Mouse (Mus musculus): ENCODE data around the gene Ush2a.

The Ush2a gene

DNA sequence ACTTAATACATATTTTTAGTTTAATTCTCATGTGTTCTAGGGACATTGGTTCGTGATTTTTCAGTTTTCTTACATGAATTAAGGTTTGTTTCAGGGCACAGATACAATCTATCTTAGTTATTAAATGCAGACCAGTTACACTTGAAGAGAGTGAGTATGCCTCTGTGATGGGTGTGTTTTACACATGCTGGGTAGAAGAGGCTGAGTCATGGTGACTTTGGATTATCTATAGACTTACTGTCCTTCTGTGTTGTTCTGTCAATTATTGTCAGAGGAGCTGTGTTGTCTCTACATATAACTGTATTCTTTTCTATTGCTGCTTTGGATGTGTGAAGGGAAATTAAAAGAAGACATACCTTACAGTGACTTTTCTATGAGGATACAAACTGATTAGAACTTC is 509.0 kb downstream of the Ush2a start:
- no peak for DNase-seq (ENCODE audit: low spot score in 2 of 2)

GRCm38 (mm10) chr1:188772516-188773229 is 510.9 kb downstream of the Ush2a start:
- no peak for DNase-seq (ENCODE audit: low spot score in 2 of 2)

DNA sequence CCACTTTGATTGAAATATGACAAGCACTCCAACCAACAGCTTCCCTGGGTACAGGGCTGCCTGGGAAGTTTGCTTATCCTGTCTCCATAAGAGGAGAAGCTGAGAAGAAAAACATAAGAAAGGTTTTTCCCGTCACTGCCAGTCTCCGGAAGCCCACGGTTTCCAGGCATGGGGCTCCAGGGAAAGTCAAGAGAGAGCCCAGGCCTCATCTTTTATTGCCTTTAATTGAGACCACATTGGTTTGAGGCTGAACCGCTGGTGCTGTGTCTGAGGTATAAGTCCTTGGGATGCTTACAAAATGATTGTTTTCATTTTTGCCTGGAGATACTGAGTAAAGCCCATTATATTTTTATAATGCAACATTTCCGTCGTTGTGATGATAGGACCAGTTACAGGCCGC is 511.8 kb downstream of the Ush2a start:
- no peak for DNase-seq (ENCODE audit: low spot score in 2 of 2)

GRCm38 (mm10) chr1:188777556-188778161 is 515.8 kb downstream of the Ush2a start:
- no peak for DNase-seq (ENCODE audit: low spot score in 2 of 2)

GRCm38 (mm10) chr1:188785056-188785455 is 523.2 kb downstream of the Ush2a start:
- DNase-seq (ENCODE audit: low spot score in 2 of 2), result no peak

DNA sequence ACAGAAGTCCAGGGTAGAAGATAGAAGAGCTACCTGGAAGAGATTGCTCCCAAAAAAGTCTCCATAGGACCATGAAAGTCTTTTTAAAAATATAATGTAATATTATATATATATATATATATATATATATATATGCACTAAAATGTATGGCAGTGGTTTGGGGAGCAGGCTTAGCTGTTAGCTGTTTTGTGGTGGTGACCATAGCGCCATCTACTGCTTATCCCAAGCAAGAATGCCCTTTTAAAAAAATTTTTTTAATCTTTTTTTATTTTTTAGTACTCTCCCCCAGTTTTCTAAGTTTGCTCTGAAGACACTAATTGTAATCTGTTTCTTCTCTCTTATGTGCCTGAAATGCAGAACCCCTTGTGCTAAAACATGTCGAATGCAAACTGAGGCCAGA is 543.2 kb downstream of the Ush2a start:
- DNase-seq (ENCODE audit: low spot score in 2 of 2), result no peak

GRCm38 (mm10) chr1:188805852-188806251 is 544.0 kb downstream of the Ush2a start:
- DNase-seq (ENCODE audit: low spot score in 2 of 2), result no peak

- peak in 1 of 2 experiments; percentile 23 for DNase-seq (ENCODE audit: low spot score in 2 of 2)
Observed at GRCm38 (mm10) chr1:188810631-188811030, 548.8 kb downstream of the Ush2a start.

GRCm38 (mm10) chr1:188815072-188815471 is 553.2 kb downstream of the Ush2a start:
- DNase-seq (ENCODE audit: low spot score in 2 of 2), result no peak

GRCm38 (mm10) chr1:188824195-188824594 is 562.4 kb downstream of the Ush2a start:
- DNase-seq (ENCODE audit: low spot score in 2 of 2), result no peak

DNA sequence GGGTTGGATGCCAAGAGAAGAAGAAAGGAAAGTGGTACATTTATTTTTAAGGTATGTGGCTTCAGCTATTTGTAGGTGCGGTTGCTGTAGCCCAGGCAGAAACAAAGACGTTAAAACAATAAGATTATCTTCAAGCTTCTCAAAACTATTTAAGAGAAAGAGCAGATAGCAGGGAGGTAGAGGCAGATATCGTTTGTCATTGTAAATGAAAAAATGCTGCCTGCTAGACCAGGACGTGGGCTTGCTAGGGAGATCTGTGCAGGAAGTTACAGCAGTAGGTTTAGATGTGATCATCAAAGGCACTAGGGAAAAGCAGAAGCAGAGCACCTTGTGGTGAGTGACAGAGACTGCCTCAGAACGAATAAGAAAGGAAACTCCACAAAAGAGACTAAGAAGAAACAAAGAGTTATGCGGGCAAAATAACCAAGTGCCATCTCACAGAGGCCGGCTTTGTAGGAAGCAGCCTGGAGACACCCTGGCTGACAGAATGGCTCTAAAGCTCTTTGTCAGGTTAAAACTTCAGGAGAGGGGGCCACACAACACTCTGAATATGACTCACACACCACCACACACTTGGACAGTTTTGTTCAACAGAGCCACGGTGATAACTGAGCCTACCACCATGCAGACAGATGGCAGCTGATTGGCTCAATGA is 563.2 kb downstream of the Ush2a start:
- no peak for DNase-seq (ENCODE audit: low spot score in 2 of 2)

- DNase-seq (ENCODE audit: low spot score in 2 of 2), result no peak
Observed at GRCm38 (mm10) chr1:188830527-188831407, 568.9 kb downstream of the Ush2a start.

GRCm38 (mm10) chr1:188833906-188834305 is 572.1 kb downstream of the Ush2a start:
- DNase-seq (ENCODE audit: low spot score in 2 of 2), result no peak

GRCm38 (mm10) chr1:188834770-188835169 is 572.9 kb downstream of the Ush2a start:
- DNase-seq (ENCODE audit: low spot score in 2 of 2), result no peak

DNA sequence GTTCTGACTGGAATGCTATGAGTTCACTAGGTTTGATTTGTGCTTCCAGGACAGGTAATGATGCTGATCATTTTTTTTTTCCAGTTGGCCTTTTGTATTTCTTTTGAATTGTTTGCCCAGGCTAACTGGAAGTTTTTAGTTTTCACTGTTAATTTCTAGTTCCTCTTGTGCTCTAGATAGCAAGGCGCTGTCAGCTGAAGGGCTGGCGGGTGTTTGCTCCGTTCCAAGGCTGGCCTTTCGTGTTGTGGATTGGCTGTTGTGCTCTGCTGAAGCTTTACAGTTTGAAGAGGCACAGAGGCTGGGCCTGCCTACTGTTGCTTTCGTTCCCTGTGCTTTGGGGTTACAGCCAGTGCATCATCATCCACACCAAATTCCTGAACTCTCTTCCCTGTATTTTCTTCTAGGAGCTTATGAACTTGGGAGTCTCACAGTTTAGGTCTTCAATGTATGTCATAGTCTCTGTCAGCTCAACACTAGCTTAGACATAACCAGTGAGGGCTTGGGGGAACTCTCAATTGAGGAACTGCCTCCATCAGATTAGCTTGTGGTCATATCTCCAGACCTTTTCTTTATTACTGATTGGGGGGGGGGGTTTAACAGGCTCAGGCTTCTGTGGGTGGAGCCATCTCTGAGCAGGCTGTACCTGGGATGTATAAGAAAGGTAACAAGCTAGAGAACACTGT is 575.9 kb downstream of the Ush2a start:
- DNase-seq (ENCODE audit: low spot score in 2 of 2), result no peak

- no peak for DNase-seq (ENCODE audit: low spot score in 2 of 2)
Observed at GRCm38 (mm10) chr1:188847242-188847641, 585.4 kb downstream of the Ush2a start.

- DNase-seq (ENCODE audit: low spot score in 2 of 2), result no peak
Observed at GRCm38 (mm10) chr1:188852776-188853175, 591.0 kb downstream of the Ush2a start.

- no peak for DNase-seq (ENCODE audit: low spot score in 2 of 2)
Observed at GRCm38 (mm10) chr1:188854240-188854639, 592.4 kb downstream of the Ush2a start.

- DNase-seq (ENCODE audit: low spot score in 2 of 2), result no peak
Observed at GRCm38 (mm10) chr1:188855034-188855433, 593.2 kb downstream of the Ush2a start.

GRCm38 (mm10) chr1:188859718-188860117 is 597.9 kb downstream of the Ush2a start:
- DNase-seq (ENCODE audit: low spot score in 2 of 2), result no peak

- DNase-seq (ENCODE audit: low spot score in 2 of 2), result no peak
Observed at GRCm38 (mm10) chr1:188865881-188866280, 604.1 kb downstream of the Ush2a start.
